Mouse (Mus musculus) embryonic facial prominence, embryonic 10.5 days (tissue): ENCODE data around the gene Ntmt1. TPM values are rescaled to one million over a fixed set of nuclear protein-coding genes. Genes with fewer than 3 reads are reported as not detected.

Source experiments
- DNase-seq: peaks from one replicate; pipeline ENCODE4 v3.0.0-alpha.2; 2017; ENCODE audit warnings: low spot score
- H3K27ac ChIP-seq: fragments of 300-500 bp; sonication (generic); replicated peaks from 2 replicates; pipeline ENCODE4 v1.5.1; 2016; ENCODE audit warnings: mild to moderate bottlenecking
- H3K27me3 ChIP-seq: fragments of 300-500 bp; sonication (generic); replicated peaks from 2 replicates; pipeline ENCODE4 v1.6.1; 2016; ENCODE audit warnings: low read depth, mild to moderate bottlenecking; ENCODE audit not compliant: poor library complexity, severe bottlenecking
- H3K36me3 ChIP-seq: fragments of 300-500 bp; sonication (generic); replicated peaks from 2 replicates; pipeline ENCODE4 v1.6.1; 2016; ENCODE audit warnings: mild to moderate bottlenecking, moderate library complexity
- H3K4me1 ChIP-seq: fragments of 300-500 bp; sonication (generic); 2 replicates; pipeline ENCODE4 v1.6.1; 2016
- H3K4me3 ChIP-seq: fragments of 300-500 bp; sonication (generic); 2 replicates; pipeline ENCODE4 v1.5.1; 2016; ENCODE audit warnings: mild to moderate bottlenecking, moderate library complexity
- H3K9me3 ChIP-seq: fragments of 300-500 bp; sonication (generic); 2 replicates; pipeline ENCODE4 v1.6.1; 2016; ENCODE audit warnings: mild to moderate bottlenecking
- WGBS: fragments of 180-500 bp; shearing (Covaris S2); methylation state at CpG from one replicate; pipeline ENCODE4 v1.1.7; 2016; 5-methylcytosine and 5-hydroxymethylcytosine counted together
- polyA plus RNA-seq: library from polyadenylated mRNA; unstranded; fragments of >200 nt; fragmentation: Nextera tagmentation; extraction: Ambion mirVana; gene quantifications from 2 replicates; pipeline ENCODE4 v1.2.1, GENCODE M21; 2016

The Ntmt1 gene
- polyA plus RNA-seq, 1 experiment from 2014 or later: 135 TPM

- peaks cover 30% of the 10 kb centered on the region for H3K4me1 ChIP-seq
- H3K27me3 ChIP-seq: peaks cover 24% of the 10 kb centered on the region
- H3K27ac ChIP-seq: peak overlapping the region; percentile 97
- WGBS: 10% methylated on average over 10 of the region's 10 CpGs
- DNase-seq: no peak
- H3K4me3 ChIP-seq: peak overlapping the region; percentile 92
- H3K9me3 ChIP-seq: no peaks in the 10 kb centered on the region
- peaks cover 37% of the 10 kb centered on the region for H3K36me3 ChIP-seq
These were observed 650 bp downstream of the Ntmt1 start for GRCm38 (mm10) chr2:30808296-30808655.

- peak overlapping the region; percentile 92 for H3K4me3 ChIP-seq
- peaks cover 15% of the 10 kb centered on the region for H3K27me3 ChIP-seq
- DNase-seq: no peak
- WGBS: 87% methylated on average over 5 of the region's 5 CpGs
- no peak overlapping the region for H3K27ac ChIP-seq
- H3K4me1 ChIP-seq: peaks cover 30% of the 10 kb centered on the region
- H3K9me3 ChIP-seq: no peaks in the 10 kb centered on the region
- H3K36me3 ChIP-seq: peaks cover 49% of the 10 kb centered on the region
These were observed 1.9 kb downstream of the Ntmt1 start for GRCm38 (mm10) chr2:30809503-30809902.

GRCm38 (mm10) chr2:30810573-30810972, 2.9 kb downstream of the Ntmt1 start:
- Histone ChIP-seq H3K4me3 (no peak overlapping the region), H3K36me3 (peaks cover 60% of the 10 kb centered on the region)
- WGBS: 94% methylated on average over 7 of the region's 7 CpGs

GRCm38 (mm10) chr2:30816383-30816782, 8.8 kb downstream of the Ntmt1 start:
- 92% methylated on average over 1 of the region's 1 CpGs for whole genome bisulfite sequencing
- H3K4me3 ChIP-seq: no peak overlapping the region
- H3K27ac ChIP-seq: no peak overlapping the region
- peaks cover 11% of the 10 kb centered on the region for H3K9me3 ChIP-seq
- H3K27me3 ChIP-seq: no peaks in the 10 kb centered on the region
- peaks cover 2% of the 10 kb centered on the region for H3K4me1 ChIP-seq
- H3K36me3 ChIP-seq: peaks cover 98% of the 10 kb centered on the region
- no peak for DNase-seq

More at GRCm38 (mm10) chr2:30810573-30810972, 2.9 kb downstream of the Ntmt1 start:
- peaks cover 6% of the 10 kb centered on the region; the same call in 1 of the 2 replicates for H3K27me3 ChIP-seq
- H3K4me1 ChIP-seq: peaks cover 30% of the 10 kb centered on the region
- H3K27ac ChIP-seq: no peak overlapping the region
- no peaks in the 10 kb centered on the region for H3K9me3 ChIP-seq
- DNase-seq: no peak

GRCm38 (mm10) chr2:30819873-30820272, 12.2 kb downstream of the Ntmt1 start:
- Histone ChIP-seq H3K4me3 (no peak overlapping the region), H3K27me3 (no peaks in the 10 kb centered on the region), H3K27ac (no peak overlapping the region), H3K36me3 (peaks cover 98% of the 10 kb centered on the region), H3K4me1 (peaks cover 29% of the 10 kb centered on the region), H3K9me3 (peaks cover 11% of the 10 kb centered on the region)
- WGBS: 95% methylated on average over 5 of the region's 5 CpGs
- no peak for DNase-seq

- peaks cover 98% of the 10 kb centered on the region for H3K36me3 ChIP-seq
- H3K27ac ChIP-seq: no peak overlapping the region
- no peaks in the 10 kb centered on the region for H3K27me3 ChIP-seq
- no peak overlapping the region for H3K4me3 ChIP-seq
- H3K4me1 ChIP-seq: peaks cover 29% of the 10 kb centered on the region
- DNase-seq: no peak
- WGBS: 94% methylated on average over 3 of the region's 3 CpGs
- H3K9me3 ChIP-seq: peaks cover 11% of the 10 kb centered on the region
These were observed 13.4 kb downstream of the Ntmt1 start for GRCm38 (mm10) chr2:30821073-30821472.

- WGBS: 91% methylated on average over 8 of the region's 8 CpGs
- Histone ChIP-seq H3K36me3 (peaks cover 94% of the 10 kb centered on the region), H3K27ac (no peak overlapping the region; the same call in 1 of the 2 replicates), H3K4me3 (no peak overlapping the region), H3K9me3 (peaks cover 11% of the 10 kb centered on the region), H3K4me1 (peaks cover 43% of the 10 kb centered on the region), H3K27me3 (no peaks in the 10 kb centered on the region)
- no peak for DNase-seq
These were observed 14.8 kb downstream of the Ntmt1 start for GRCm38 (mm10) chr2:30822460-30822859.

GRCm38 (mm10) chr2:30823385-30824153, 15.9 kb downstream of the Ntmt1 start:
- DNase-seq: peak; percentile 33
- H3K36me3 ChIP-seq: peaks cover 83% of the 10 kb centered on the region
- H3K4me1 ChIP-seq: peaks cover 50% of the 10 kb centered on the region
- H3K9me3 ChIP-seq: peaks cover 11% of the 10 kb centered on the region
- H3K27ac ChIP-seq: no peak overlapping the region; the same call in 1 of the 2 replicates
- WGBS: 77% methylated on average over 13 of the region's 13 CpGs
- H3K4me3 ChIP-seq: peak overlapping the region; percentile 21; the same call in 1 of the 2 replicates
- no peaks in the 10 kb centered on the region for H3K27me3 ChIP-seq

GRCm38 (mm10) chr2:30826825-30827748, 19.5 kb downstream of the Ntmt1 start:
- H3K4me3 ChIP-seq: peak overlapping the region; percentile 98
- WGBS: 33% methylated on average over 26 of the region's 26 CpGs
- peaks cover 48% of the 10 kb centered on the region for H3K36me3 ChIP-seq
- H3K9me3 ChIP-seq: no peaks in the 10 kb centered on the region
- peak; percentile 66 for DNase-seq
- H3K27me3 ChIP-seq: no peaks in the 10 kb centered on the region
- H3K4me1 ChIP-seq: peaks cover 71% of the 10 kb centered on the region
- H3K27ac ChIP-seq: peak overlapping the region; percentile 87

- H3K9me3 ChIP-seq: no peaks in the 10 kb centered on the region
- peak overlapping the region; percentile 87 for H3K27ac ChIP-seq
- DNase-seq: peak; percentile 96
- peak overlapping the region; percentile 98 for H3K4me3 ChIP-seq
- whole genome bisulfite sequencing: under 1% methylated on average over 63 of the region's 63 CpGs
- no peaks in the 10 kb centered on the region for H3K27me3 ChIP-seq
- H3K36me3 ChIP-seq: peaks cover 39% of the 10 kb centered on the region
- peaks cover 68% of the 10 kb centered on the region for H3K4me1 ChIP-seq
These were observed 20.3 kb downstream of the Ntmt1 start for GRCm38 (mm10) chr2:30827749-30828475.

- Histone ChIP-seq H3K36me3 (peaks cover 25% of the 10 kb centered on the region), H3K9me3 (no peaks in the 10 kb centered on the region), H3K4me1 (peaks cover 70% of the 10 kb centered on the region), H3K4me3 (no peak overlapping the region), H3K27me3 (no peaks in the 10 kb centered on the region), H3K27ac (peak overlapping the region; percentile 73)
- WGBS: 37% methylated on average over 5 of the region's 5 CpGs
- peak; percentile 53 for DNase-seq
These were observed 21.7 kb downstream of the Ntmt1 start for GRCm38 (mm10) chr2:30829315-30829714.

GRCm38 (mm10) chr2:30830283-30830795, 22.7 kb downstream of the Ntmt1 start, which contains the start of gene Asb6:
Gene Asb6 (minus strand): TSS chr2:30830333.
- Histone ChIP-seq H3K36me3 (peaks cover 15% of the 10 kb centered on the region), H3K27ac (peak within 1 kb of the TSS; percentile 79), H3K4me1 (peaks cover 80% of the 10 kb centered on the region), H3K9me3 (no peaks in the 10 kb centered on the region), H3K4me3 (no peak within 1 kb of the TSS; the same call in 1 of the 2 replicates), H3K27me3 (no peaks in the 10 kb centered on the region)
- DNase-seq: peak; percentile 79
- WGBS: 8% methylated on average over 4 of the region's 4 CpGs
